Mouse (Mus musculus) brain, embryonic 14.5 days (tissue): ENCODE measurements at regions not wholly inside any gene's neighbourhood (a gene's known extent, or its start where the extent isn't known, plus 50 kb on each side); places are given as distances from the start of the nearest gene placed in this dataset.

ENCODE experiments used
- DNase-seq: peaks from one replicate; pipeline ENCODE4 v3.0.0-alpha.2; 2011; ENCODE audit warnings: low read depth
- CTCF ChIP-seq: fragments of 200-500 bp; IDR thresholded peaks from 2 replicates; pipeline ENCODE4 v1.5.1; 2012; ENCODE audit warnings: inconsistent platforms, mild to moderate bottlenecking, moderate library complexity, borderline replicate concordance; ENCODE audit not compliant: insufficient read depth, insufficient read length; ENCODE audit errors: extremely low read depth
- POLR2A ChIP-seq: fragments of 200-500 bp; IDR thresholded peaks from 2 replicates; pipeline ENCODE4 v1.6.1; 2012; ENCODE audit warnings: mild to moderate bottlenecking, inconsistent platforms, borderline replicate concordance; ENCODE audit not compliant: poor library complexity, insufficient read depth, insufficient read length, severe bottlenecking; ENCODE audit errors: extremely low read depth

GRCm38 (mm10) chr2:169237856-169238255 is 282.5 kb upstream of the Zfp64 start:
- DNase-seq: no peak
- TF ChIP-seq POLR2A: no peak
- no peak for TF ChIP-seq CTCF

GRCm38 (mm10) chr2:169237321-169237720 is 281.9 kb upstream of the Zfp64 start:
- TF ChIP-seq CTCF (no peak), POLR2A (no peak)
- DNase-seq: no peak

- no peak for DNase-seq
- TF ChIP-seq CTCF (no peak), POLR2A (no peak)
Observed at GRCm38 (mm10) chr2:169234368-169235070, 279.1 kb upstream of the Zfp64 start.

GRCm38 (mm10) chr2:169233151-169234123 is 278.1 kb upstream of the Zfp64 start:
- TF ChIP-seq POLR2A: no peak
- TF ChIP-seq CTCF: no peak
- DNase-seq: no peak

GRCm38 (mm10) chr2:169222264-169222663 is 266.9 kb upstream of the Zfp64 start:
- no peak for TF ChIP-seq CTCF
- no peak for TF ChIP-seq POLR2A
- DNase-seq: no peak

- DNase-seq: no peak
- TF ChIP-seq POLR2A (no peak), CTCF (no peak)
Observed at GRCm38 (mm10) chr2:169221141-169221540, 265.8 kb upstream of the Zfp64 start.

GRCm38 (mm10) chr2:169215546-169216043 is 260.2 kb upstream of the Zfp64 start:
- peak; percentile 55 for DNase-seq

GRCm38 (mm10) chr2:169214396-169214795 is 259.0 kb upstream of the Zfp64 start:
- DNase-seq: no peak
- no peak for TF ChIP-seq CTCF

More at GRCm38 (mm10) chr2:169215546-169216043, 260.2 kb upstream of the Zfp64 start:
- TF ChIP-seq POLR2A (no peak), CTCF (no peak)

- no peak for TF ChIP-seq POLR2A
- TF ChIP-seq CTCF: no peak
- peak; percentile 35 for DNase-seq
Observed at GRCm38 (mm10) chr2:169213314-169213713, 257.9 kb upstream of the Zfp64 start.

GRCm38 (mm10) chr2:169212676-169213257 is 257.4 kb upstream of the Zfp64 start:
- TF ChIP-seq CTCF: no peak
- DNase-seq: peak; percentile 49

GRCm38 (mm10) chr2:169204254-169204752 is 248.9 kb upstream of the Zfp64 start:
- TF ChIP-seq CTCF (no peak), POLR2A (no peak)
- peak; percentile 29 for DNase-seq

- no peak for TF ChIP-seq CTCF
Observed at GRCm38 (mm10) chr2:169191974-169192373, 236.6 kb upstream of the Zfp64 start.

GRCm38 (mm10) chr2:169191465-169191864 is 236.1 kb upstream of the Zfp64 start:
- TF ChIP-seq CTCF: no peak
- TF ChIP-seq POLR2A: no peak
- DNase-seq: no peak

More at GRCm38 (mm10) chr2:169191974-169192373, 236.6 kb upstream of the Zfp64 start:
- DNase-seq: no peak
